Mouse (Mus musculus) B cell, adult 2 months (primary cell): ENCODE measurements around the gene Ripk3.

Experiments used
- DNase-seq, 2 experiments: peaks; one replicate each; pipeline ENCODE4 v3.0.0; 2022

Gene Ripk3

GRCm38 (mm10) chr14:55758363-55758784, 30.3 kb downstream of the Ripk3 start, which contains the start of gene Cideb:
Cideb (minus strand) TSS chr14:55758458.
- no peak for DNase-seq

DNA sequence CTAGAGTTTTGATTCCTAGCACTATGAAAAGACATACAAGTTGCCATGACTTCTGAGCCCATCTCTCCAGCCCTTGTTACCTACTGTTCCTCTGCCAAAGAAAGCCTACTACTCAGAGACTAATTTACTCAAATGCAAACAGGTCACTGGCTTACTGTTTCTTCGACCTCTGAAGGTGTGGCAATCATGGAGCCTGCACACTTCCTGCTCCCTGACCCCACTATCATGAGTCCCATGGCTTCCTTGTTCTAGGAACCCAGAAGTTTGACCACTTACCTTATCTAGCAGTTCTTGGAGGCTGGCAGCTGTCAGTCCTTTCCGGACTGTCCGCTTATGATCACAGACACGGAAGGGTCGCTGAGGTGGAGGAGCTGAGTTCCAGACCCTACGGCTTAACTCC, 31.1 kb downstream of the Ripk3 start:
- no peak for DNase-seq

DNA sequence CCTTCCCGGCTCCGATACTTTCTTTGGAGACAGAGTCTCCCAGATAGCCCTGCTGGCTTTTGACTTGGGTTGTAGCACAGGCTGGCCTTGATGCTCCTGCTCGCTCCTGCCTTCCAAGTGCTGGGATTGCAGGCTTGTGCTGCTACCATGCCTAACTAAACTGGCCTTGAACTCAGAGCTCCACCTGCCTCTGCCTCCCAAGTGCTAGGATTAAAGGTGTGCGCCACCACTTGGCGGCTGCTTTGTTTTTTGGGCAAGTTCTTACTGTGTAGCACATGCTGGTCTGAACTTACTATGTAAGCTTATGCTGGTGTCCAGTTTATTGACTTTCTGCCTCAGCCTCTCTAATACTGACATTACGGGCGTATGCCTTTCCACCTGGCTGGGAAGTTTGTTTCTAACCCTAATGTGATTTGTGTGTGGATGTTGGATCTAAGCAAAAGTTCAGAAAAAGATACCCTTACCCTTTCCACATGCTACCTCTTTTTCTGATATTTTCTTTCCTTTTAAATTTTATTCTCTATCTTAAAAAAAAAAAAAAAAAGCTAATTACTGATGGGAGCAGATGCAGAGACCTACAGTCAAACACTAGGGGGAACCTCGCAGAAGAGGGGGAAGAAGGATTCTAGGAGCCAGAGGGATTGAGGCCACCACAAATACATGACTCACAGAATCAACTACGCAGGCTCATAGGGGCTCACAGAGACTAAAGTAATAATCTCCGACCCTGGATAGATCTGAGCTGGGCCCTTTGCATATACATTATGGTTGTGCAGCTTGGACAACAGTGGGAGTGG, 41.4 kb downstream of the Ripk3 start:
- DNase-seq, result no peak

DNA sequence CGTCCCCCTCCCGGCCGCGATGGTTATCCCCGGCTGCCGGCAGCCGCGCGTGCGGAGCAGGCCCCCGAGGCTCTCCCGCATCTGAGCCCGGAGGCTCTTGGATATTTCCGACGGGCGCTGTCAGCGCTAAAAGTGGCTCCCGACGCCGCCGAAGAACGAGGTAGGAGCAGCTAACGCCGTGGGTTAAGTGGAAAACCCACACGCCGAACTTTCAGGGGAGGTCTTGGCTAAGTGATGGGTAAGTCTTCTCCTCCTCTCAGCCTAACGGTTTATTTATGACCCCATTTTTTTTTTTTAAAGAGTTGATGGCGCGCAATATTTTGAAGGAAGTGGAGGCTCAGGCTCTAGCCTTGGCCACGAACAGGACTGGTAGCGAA, 42.8 kb downstream of the Ripk3 start:
- DNase-seq, result no peak

DNA sequence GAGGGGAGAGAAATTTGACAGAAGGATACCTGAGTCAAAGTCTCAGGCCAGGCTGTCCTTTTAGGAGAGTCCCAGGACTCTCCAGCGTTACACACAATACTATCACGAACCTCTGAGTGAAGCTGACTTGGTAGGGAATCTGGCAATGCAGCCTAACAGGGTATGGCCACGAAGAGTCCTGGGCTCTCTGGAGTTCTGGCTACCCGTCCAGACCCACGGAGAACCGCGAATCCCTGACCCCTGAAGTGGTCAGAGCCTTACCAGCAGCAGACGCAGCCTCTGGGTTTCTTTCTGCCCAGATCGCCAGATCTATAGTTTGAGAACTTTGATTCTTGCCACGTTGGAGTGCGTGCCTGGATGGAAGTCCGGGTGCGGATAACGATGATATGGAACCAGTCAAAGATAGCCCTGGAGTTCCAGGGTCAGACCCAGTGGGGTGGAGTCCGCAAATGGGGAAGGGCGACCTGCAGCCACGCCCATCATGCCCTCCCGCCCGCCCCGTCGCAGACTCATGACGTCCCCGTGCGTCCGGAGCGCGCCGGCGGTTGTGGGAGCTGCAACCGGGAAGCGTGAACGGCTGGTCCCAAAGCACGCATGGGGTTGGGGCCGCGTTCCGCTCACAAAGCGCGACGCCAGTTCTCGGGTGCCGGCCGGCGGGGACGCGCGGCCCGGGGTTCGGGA, 43.3 kb downstream of the Ripk3 start, which contains the start of the genes Dhrs1 and Nop9:
Gene Dhrs1, minus strand, starts transcription at position 511 of the 681 bp plus-strand sequence.
Gene Nop9, plus strand, starts transcription at position 514 of the 681 bp plus-strand sequence.
- peak; percentile 89 to 90 for DNase-seq

DNA sequence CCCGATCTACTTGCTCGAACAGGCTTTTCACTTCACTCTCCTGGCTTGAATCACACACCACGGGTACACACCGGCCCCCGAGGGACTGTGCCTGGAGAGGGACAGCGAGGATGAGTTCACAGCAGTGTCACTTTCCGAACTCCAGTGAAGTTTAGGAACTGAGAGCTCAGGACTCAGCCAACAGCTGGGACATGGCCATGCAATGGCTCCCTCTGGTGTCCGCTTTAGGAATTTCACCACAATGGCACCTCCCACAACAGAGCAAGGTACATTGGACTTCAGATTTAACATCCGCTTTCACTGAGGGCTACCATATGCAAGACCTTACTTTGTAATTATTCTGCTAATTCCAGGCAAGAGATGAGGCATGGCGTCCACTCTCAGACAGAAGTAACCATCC, 45.0 kb downstream of the Ripk3 start:
- peak; percentile 93 to 94 for DNase-seq

DNA sequence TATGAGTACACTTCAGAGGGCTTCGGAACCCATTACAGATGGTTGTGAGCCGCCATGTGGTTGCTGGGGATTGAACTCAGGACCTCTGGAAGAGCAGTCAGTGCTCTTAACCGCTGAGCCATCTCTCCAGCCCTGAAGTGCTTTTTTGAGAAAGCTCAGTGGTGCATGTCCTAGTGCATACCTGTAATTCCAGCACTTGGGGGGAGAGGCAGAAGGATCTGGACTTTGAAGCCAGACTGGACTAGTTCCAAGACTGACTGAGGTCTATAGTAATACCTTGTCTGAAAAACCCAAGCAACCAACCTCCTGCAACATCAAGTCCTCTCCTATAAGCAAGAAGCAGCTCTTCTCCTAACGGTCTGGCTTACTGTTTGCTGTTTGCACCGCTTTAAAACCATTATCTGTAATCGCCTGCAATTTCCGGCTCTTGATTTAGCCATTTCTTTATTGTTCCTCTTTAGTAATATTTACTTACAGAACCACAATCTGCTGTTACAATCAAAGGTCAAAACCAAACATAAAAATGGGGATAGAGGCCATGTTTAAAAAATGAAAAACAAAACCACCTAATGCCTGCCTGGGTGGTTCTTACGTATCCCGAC, 51.5 kb downstream of the Ripk3 start:
- no peak for DNase-seq

- DNase-seq, result no peak
Measured at GRCm38 (mm10) chr14:55735758-55736157, 52.9 kb downstream of the Ripk3 start.

DNA sequence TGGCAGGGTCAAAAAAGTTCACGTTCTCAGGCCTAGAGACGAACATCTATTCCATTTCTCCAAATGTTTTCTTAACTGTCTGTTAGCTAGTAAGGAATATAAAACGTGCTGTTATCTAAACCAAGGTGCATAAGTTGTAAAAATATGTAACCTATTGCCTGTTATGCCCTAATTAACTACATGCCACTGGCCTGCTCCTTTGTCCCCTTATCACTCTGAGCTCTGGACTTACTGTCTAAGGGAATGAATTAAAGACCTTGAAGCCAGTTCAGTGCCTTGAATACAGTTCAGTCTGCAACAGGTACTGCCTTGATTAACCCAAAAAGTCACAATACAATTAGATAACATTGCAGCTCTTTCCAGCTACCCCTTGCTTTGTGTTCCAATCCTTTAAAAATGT, 53.3 kb downstream of the Ripk3 start:
- no peak for DNase-seq
